15 mouse cellular contexts compared by ENCODE assay signal in genomic region chr3:14967235-14967634, GRCm38 (mm10).
"Had no signal": no experiment of that assay in that cellular context is flagged by ENCODE, and none has a peak within 500 bp of the region (broad histone marks: within the 10 kb centered on the region; RNA-seq: fewer than 3 reads in every experiment).

No protein-coding gene starts in this region.

- H3K4me1 ChIP-seq: intestine, embryonic 15.5 days; midbrain, embryonic 15.5 days; neural tube, embryonic 12.5 days; stomach, embryonic 15.5 days had no signal

- H3K4me2 ChIP-seq: intestine, embryonic 15.5 days; limb, embryonic 13.5 days; liver, embryonic 13.5 days; midbrain, embryonic 11.5 days; midbrain, embryonic 15.5 days; neural tube, embryonic 12.5 days; stomach, embryonic 15.5 days had no signal

- DNase-seq: left cerebral cortex, postnatal 4 days; liver, embryonic 13.5 days; lung, adult 2 months; lung, postnatal 10 days; right cerebral cortex, postnatal 4 days; thymus, adult 2 months; thymus, postnatal 25 days had no signal

- H3K27me3 ChIP-seq: intestine, embryonic 15.5 days; limb, embryonic 13.5 days; liver, embryonic 13.5 days; megakaryocyte, embryonic 14.5 days; midbrain, embryonic 15.5 days; neural tube, embryonic 12.5 days; stomach, embryonic 15.5 days had no signal

- H3K27ac ChIP-seq: intestine, embryonic 15.5 days; limb, embryonic 13.5 days; liver, embryonic 13.5 days; macrophage; midbrain, embryonic 15.5 days; neural tube, embryonic 12.5 days; stomach, embryonic 15.5 days had no signal

- H3K4me3 ChIP-seq: intestine, embryonic 15.5 days; limb, embryonic 13.5 days; liver, embryonic 13.5 days; megakaryocyte, embryonic 14.5 days; midbrain, embryonic 15.5 days; neural tube, embryonic 12.5 days; stomach, embryonic 15.5 days had no signal

- H3K9ac ChIP-seq: intestine, embryonic 15.5 days; limb, embryonic 13.5 days; liver, embryonic 13.5 days; midbrain, embryonic 15.5 days; neural tube, embryonic 12.5 days; stomach, embryonic 15.5 days had no signal

- H3K9me3 ChIP-seq: intestine, embryonic 15.5 days; limb, embryonic 13.5 days; liver, embryonic 13.5 days; megakaryocyte, embryonic 14.5 days; midbrain, embryonic 15.5 days; neural tube, embryonic 12.5 days; stomach, embryonic 15.5 days had no signal

- H3K36me3 ChIP-seq: intestine, embryonic 15.5 days; limb, embryonic 13.5 days; liver, embryonic 13.5 days; midbrain, embryonic 15.5 days; neural tube, embryonic 12.5 days; stomach, embryonic 15.5 days had no signal

- ATAC-seq: intestine, embryonic 15.5 days; midbrain, embryonic 15.5 days had no signal
